Mouse (Mus musculus) midbrain, embryonic 12.5 days (tissue): Measurements from ENCODE around the gene Cdkal1. TPM values are rescaled to one million over a fixed set of nuclear protein-coding genes. Genes with fewer than 3 reads are reported as not detected.
A peak's percentile ranks its signal among the peaks of the same experiment; 100 is the strongest.

ENCODE experiments used
- ATAC-seq: fragments of 200-750 bp; cut with Nextera tagmentation; 2 replicates; pipeline ENCODE4 v1.8.0; 2017; ENCODE audit warnings: low read depth, moderate TSS enrichment, moderate library complexity; ENCODE audit not compliant: low FRiP score
- H3K27ac ChIP-seq: fragments of 300-500 bp; sonication (generic); replicated peaks from 2 replicates; pipeline ENCODE4 v1.5.1; 2016; ENCODE audit warnings: mild to moderate bottlenecking
- H3K27me3 ChIP-seq: fragments of 300-500 bp; sonication (generic); 2 replicates; pipeline ENCODE4 v1.6.1; 2016; ENCODE audit warnings: mild to moderate bottlenecking
- H3K36me3 ChIP-seq: fragments of 300-500 bp; sonication (generic); 2 replicates; pipeline ENCODE4 v1.6.1; 2016
- H3K4me1 ChIP-seq: fragments of 300-500 bp; sonication (generic); 2 replicates; pipeline ENCODE4 v1.6.1; 2016
- H3K4me2 ChIP-seq: fragments of 300-500 bp; sonication (generic); replicated peaks from 2 replicates; pipeline ENCODE4 v1.6.1; 2016; ENCODE audit warnings: mild to moderate bottlenecking, moderate library complexity
- H3K4me3 ChIP-seq: fragments of 300-500 bp; sonication (generic); 2 replicates; pipeline ENCODE4 v1.5.1; 2016; ENCODE audit warnings: mild to moderate bottlenecking
- H3K9ac ChIP-seq: fragments of 300-500 bp; sonication (generic); replicated peaks from 2 replicates; pipeline ENCODE4 v1.6.1; 2016; ENCODE audit warnings: mild to moderate bottlenecking, moderate library complexity
- H3K9me3 ChIP-seq: fragments of 300-500 bp; sonication (generic); 2 replicates; pipeline ENCODE4 v1.6.1; 2016; ENCODE audit warnings: mild to moderate bottlenecking
- WGBS: fragments of 180-500 bp; shearing (Covaris S2); methylation state at CpG from one replicate; pipeline ENCODE4 v1.1.7; 2016; 5-methylcytosine and 5-hydroxymethylcytosine counted together
- polyA plus RNA-seq: library from polyadenylated mRNA; unstranded; fragments of >200 nt; fragmentation: Nextera tagmentation; extraction: Ambion mirVana; gene quantifications from 2 replicates; pipeline ENCODE4 v1.2.1, GENCODE M21; 2016

Gene Cdkal1
- polyA plus RNA-seq, 1 experiment from 2014 or later, result 33.3 TPM

- no peak overlapping the region for H3K9ac ChIP-seq
- H3K27me3 ChIP-seq, result no peaks in the 10 kb centered on the region
- H3K4me2 ChIP-seq, result no peak overlapping the region
- H3K36me3 ChIP-seq, result no peaks in the 10 kb centered on the region
- no peak overlapping the region for H3K4me3 ChIP-seq
- no peaks in the 10 kb centered on the region for H3K9me3 ChIP-seq
- ATAC-seq, result no peak
- H3K4me1 ChIP-seq, result peaks cover 14% of the 10 kb centered on the region
- H3K27ac ChIP-seq, result no peak overlapping the region
- WGBS, result 81% methylated on average over 3 of the region's 3 CpGs
Observed at GRCm38 (mm10) chr13:29616654-29617171, 238.8 kb downstream of the Cdkal1 start.

DNA sequence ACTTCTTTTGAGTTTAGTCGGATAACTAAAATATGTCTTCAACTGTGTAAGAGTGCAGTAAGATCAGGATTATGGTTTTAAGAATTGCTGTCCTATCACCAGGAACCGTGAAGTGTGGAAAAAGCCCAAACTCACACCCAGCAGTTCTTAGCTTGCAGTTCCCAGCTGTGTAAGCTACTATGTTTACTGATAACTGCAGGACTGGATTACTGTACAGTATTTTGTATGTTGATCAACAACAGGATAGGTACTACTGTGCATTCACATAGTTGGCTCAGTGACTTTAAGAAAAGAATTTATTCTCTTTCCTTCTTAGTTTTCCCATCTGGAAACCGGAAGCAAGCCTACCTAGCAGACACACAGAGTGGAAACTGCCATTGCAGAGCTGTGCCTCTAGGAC lies 239.5 kb downstream of the Cdkal1 start:
- Histone ChIP-seq H3K4me2 (no peak overlapping the region), H3K27ac (no peak overlapping the region), H3K9ac (no peak overlapping the region), H3K4me3 (no peak overlapping the region), H3K27me3 (no peaks in the 10 kb centered on the region), H3K4me1 (peaks cover 20% of the 10 kb centered on the region), H3K36me3 (no peaks in the 10 kb centered on the region), H3K9me3 (no peaks in the 10 kb centered on the region)
- no peak for ATAC-seq
- 91% methylated on average over 3 of the region's 3 CpGs for WGBS

DNA sequence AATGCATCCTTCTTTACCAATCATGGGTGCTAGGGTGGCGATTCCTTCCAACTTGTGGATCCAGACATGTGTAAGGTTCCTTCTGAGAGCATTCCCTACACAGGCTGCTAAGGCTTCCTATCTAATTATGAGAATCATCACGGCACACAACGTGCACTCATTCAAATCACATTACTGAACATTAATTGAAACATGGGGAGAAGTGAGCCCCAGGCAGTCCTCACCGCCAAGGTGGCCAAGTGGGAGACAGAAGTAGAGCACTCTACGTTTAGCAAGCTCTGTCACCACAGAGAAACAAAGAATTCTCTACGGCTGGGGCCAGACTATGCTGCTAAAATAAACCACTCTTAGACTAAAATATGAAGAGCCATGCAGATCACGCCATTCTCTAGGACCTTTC lies 240.4 kb downstream of the Cdkal1 start:
- peaks cover 29% of the 10 kb centered on the region for H3K4me1 ChIP-seq
- H3K36me3 ChIP-seq, result no peaks in the 10 kb centered on the region
- no peaks in the 10 kb centered on the region for H3K9me3 ChIP-seq
- no peaks in the 10 kb centered on the region for H3K27me3 ChIP-seq
- H3K27ac ChIP-seq, result no peak overlapping the region
- WGBS, result 81% methylated on average over 7 of the region's 7 CpGs
- no peak overlapping the region for H3K9ac ChIP-seq
- no peak for ATAC-seq
- H3K4me2 ChIP-seq, result no peak overlapping the region
- no peak overlapping the region for H3K4me3 ChIP-seq

GRCm38 (mm10) chr13:29610051-29610931 lies 245.2 kb downstream of the Cdkal1 start:
- H3K27me3 ChIP-seq, result no peaks in the 10 kb centered on the region
- no peaks in the 10 kb centered on the region for H3K36me3 ChIP-seq
- H3K4me2 ChIP-seq, result peak overlapping the region; percentile 22; the same call in 1 of the 2 replicates
- peaks cover 42% of the 10 kb centered on the region for H3K4me1 ChIP-seq
- WGBS, result 12% methylated on average over 13 of the region's 13 CpGs
- H3K9ac ChIP-seq, result no peak overlapping the region
- ATAC-seq, result peak; percentile 89
- no peaks in the 10 kb centered on the region for H3K9me3 ChIP-seq
- no peak overlapping the region for H3K4me3 ChIP-seq
- H3K27ac ChIP-seq, result peak overlapping the region; percentile 86

GRCm38 (mm10) chr13:29609441-29609840 lies 246.0 kb downstream of the Cdkal1 start:
- Histone ChIP-seq H3K27me3 (no peaks in the 10 kb centered on the region), H3K36me3 (no peaks in the 10 kb centered on the region), H3K4me3 (no peak overlapping the region), H3K9ac (no peak overlapping the region), H3K4me2 (no peak overlapping the region), H3K27ac (peak overlapping the region; percentile 86), H3K9me3 (no peaks in the 10 kb centered on the region), H3K4me1 (peaks cover 42% of the 10 kb centered on the region)
- 69% methylated on average over 5 of the region's 5 CpGs for WGBS
- ATAC-seq, result no peak

DNA sequence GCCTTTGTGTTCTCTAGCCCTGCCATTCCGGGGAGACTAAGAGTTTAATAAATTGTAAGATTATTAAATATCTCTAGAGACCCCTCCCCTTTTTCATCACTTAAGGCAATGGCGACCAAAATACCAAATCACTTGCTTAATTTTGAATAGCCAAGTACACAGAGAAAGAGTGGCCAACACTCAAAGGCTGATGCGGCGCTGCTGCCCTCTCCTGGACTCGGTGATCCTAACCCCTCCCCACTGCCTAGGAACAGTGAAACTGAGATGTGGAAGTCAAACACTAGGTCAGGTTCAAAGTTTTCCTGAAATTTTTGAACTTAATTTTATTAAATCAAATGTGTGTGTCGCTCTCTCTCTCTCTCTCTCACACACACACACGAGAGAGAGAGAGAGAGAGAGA lies 251.2 kb downstream of the Cdkal1 start:
- no peak overlapping the region for H3K4me2 ChIP-seq
- 0 out of 2 replicates have a peak overlapping the region, but pooled peaks have one; percentile 42 for H3K27ac ChIP-seq
- no peaks in the 10 kb centered on the region for H3K27me3 ChIP-seq
- no peaks in the 10 kb centered on the region for H3K9me3 ChIP-seq
- H3K9ac ChIP-seq, result no peak overlapping the region
- H3K36me3 ChIP-seq, result no peaks in the 10 kb centered on the region
- ATAC-seq, result peak; percentile 88
- WGBS, result 24% methylated on average over 6 of the region's 7 CpGs
- H3K4me1 ChIP-seq, result peaks cover 13% of the 10 kb centered on the region
- no peak overlapping the region for H3K4me3 ChIP-seq

DNA sequence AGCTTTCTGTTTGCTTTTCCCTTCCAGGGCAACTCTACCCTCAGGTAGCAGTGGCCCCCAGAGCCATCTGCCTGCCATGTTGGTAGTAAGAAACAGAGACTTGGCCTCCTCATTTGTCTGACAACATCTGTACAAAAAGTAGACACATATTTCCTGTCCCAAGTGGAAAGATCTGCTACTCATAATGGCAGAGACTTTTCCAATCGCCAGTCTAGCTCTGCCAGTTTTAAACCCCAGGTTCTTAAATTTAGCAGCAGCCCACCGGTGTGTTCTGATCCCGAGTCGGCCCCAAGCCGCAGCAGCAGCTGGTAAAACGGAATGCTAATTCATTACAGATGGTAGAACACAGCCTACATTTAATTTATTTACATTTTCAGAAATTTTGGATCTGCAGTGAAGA lies 251.9 kb downstream of the Cdkal1 start:
- no peak overlapping the region for H3K4me3 ChIP-seq
- H3K27me3 ChIP-seq, result no peaks in the 10 kb centered on the region
- no peak overlapping the region for H3K9ac ChIP-seq
- 58% methylated on average over 6 of the region's 6 CpGs for WGBS
- H3K4me1 ChIP-seq, result peaks cover 6% of the 10 kb centered on the region
- H3K4me2 ChIP-seq, result no peak overlapping the region
- no peaks in the 10 kb centered on the region for H3K36me3 ChIP-seq
- ATAC-seq, result no peak
- H3K27ac ChIP-seq, result peak overlapping the region; percentile 20; the same call in 1 of the 2 replicates
- no peaks in the 10 kb centered on the region for H3K9me3 ChIP-seq

GRCm38 (mm10) chr13:29601033-29601432 lies 254.4 kb downstream of the Cdkal1 start:
- no peak for ATAC-seq
- 0 out of 2 replicates have a peak, but pooled peaks cover 6% of the 10 kb centered on the region for H3K4me1 ChIP-seq
- H3K27me3 ChIP-seq, result no peaks in the 10 kb centered on the region
- H3K9me3 ChIP-seq, result no peaks in the 10 kb centered on the region
- no peak overlapping the region for H3K9ac ChIP-seq
- H3K36me3 ChIP-seq, result no peaks in the 10 kb centered on the region
- 95% methylated on average over 2 of the region's 2 CpGs for WGBS
- H3K27ac ChIP-seq, result no peak overlapping the region
- H3K4me2 ChIP-seq, result no peak overlapping the region
- H3K4me3 ChIP-seq, result no peak overlapping the region

GRCm38 (mm10) chr13:29599646-29600045 lies 255.8 kb downstream of the Cdkal1 start:
- Histone ChIP-seq H3K27ac (no peak overlapping the region), H3K27me3 (no peaks in the 10 kb centered on the region), H3K9ac (no peak overlapping the region), H3K9me3 (no peaks in the 10 kb centered on the region), H3K36me3 (no peaks in the 10 kb centered on the region), H3K4me2 (no peak overlapping the region), H3K4me1 (0 out of 2 replicates have a peak, but pooled peaks cover 6% of the 10 kb centered on the region), H3K4me3 (no peak overlapping the region)
- no peak for ATAC-seq
- 58% methylated on average over 2 of the region's 2 CpGs for WGBS

DNA sequence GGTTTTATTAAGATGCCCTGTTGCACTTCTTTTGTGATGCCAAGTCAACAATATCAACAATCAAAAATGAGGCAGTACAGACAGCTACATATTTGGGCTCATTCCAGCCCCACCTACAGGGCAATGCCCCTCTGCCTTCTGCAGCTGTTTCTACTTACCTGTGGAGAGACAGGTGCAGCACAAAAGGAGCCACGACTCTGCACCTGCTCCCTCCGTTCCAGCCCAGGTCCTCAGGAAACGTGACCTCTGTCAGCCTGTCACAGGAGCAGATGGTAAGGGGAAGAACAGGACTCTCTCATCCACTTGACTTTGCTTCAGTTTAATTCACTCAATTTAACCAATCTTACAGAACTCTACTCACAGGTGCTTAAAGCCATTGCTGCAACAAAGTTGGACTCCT lies 258.7 kb downstream of the Cdkal1 start:
- H3K4me3 ChIP-seq, result no peak overlapping the region
- no peak for ATAC-seq
- no peak overlapping the region for H3K4me2 ChIP-seq
- H3K27ac ChIP-seq, result no peak overlapping the region
- H3K27me3 ChIP-seq, result no peaks in the 10 kb centered on the region
- H3K4me1 ChIP-seq, result no peaks in the 10 kb centered on the region
- no peaks in the 10 kb centered on the region for H3K36me3 ChIP-seq
- H3K9me3 ChIP-seq, result peaks cover 6% of the 10 kb centered on the region; the same call in 1 of the 2 replicates
- H3K9ac ChIP-seq, result no peak overlapping the region
- 56% methylated on average over 3 of the region's 3 CpGs for WGBS

DNA sequence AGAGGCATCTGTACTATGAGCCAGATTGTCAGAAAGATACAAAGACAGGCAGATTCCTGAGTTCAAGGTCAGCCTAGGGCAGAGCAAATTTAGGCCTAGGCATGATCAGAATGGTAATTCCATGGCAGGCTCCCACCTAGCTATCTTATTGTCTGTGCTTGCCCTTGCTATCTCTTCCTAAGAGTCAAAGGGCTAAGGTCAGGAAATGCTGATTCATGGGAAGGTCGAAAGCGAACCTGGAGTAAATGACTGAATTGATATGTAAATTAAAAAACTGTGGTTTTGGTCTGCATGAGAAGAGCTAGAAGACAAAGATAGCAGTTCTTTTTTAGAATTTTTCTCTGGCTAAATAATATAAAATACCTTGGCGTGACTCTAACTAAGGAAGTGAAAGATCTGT lies 262.4 kb downstream of the Cdkal1 start:
- WGBS, result 92% methylated on average over 3 of the region's 3 CpGs
- Histone ChIP-seq H3K4me1 (no peaks in the 10 kb centered on the region), H3K27me3 (no peaks in the 10 kb centered on the region), H3K27ac (no peak overlapping the region), H3K9ac (no peak overlapping the region), H3K9me3 (peaks cover 6% of the 10 kb centered on the region; the same call in 1 of the 2 replicates), H3K36me3 (no peaks in the 10 kb centered on the region), H3K4me3 (no peak overlapping the region), H3K4me2 (no peak overlapping the region)
- ATAC-seq, result no peak

- Histone ChIP-seq H3K9me3 (peaks cover 6% of the 10 kb centered on the region; the same call in 1 of the 2 replicates), H3K4me1 (no peaks in the 10 kb centered on the region), H3K27ac (no peak overlapping the region), H3K4me3 (no peak overlapping the region), H3K9ac (no peak overlapping the region), H3K36me3 (no peaks in the 10 kb centered on the region), H3K27me3 (no peaks in the 10 kb centered on the region), H3K4me2 (no peak overlapping the region)
- ATAC-seq, result no peak
- WGBS, result 80% methylated on average over 5 of the region's 5 CpGs
Observed at GRCm38 (mm10) chr13:29590685-29591084, 264.8 kb downstream of the Cdkal1 start.
